Mouse (Mus musculus) forebrain, embryonic 12.5 days (tissue): Measurements from ENCODE around the gene D430041D05Rik. TPM values are rescaled to one million over a fixed set of nuclear protein-coding genes. Genes with fewer than 3 reads are reported as not detected.
A peak's percentile ranks its signal among the peaks of the same experiment; 100 is the strongest.

Experiments
- ATAC-seq: fragments of 200-750 bp; cut with Nextera tagmentation; 2 replicates; pipeline ENCODE4 v1.8.0; 2017; ENCODE audit warnings: moderate TSS enrichment; ENCODE audit not compliant: low FRiP score
- H3K27ac ChIP-seq: fragments of 300-500 bp; sonication (generic); 2 replicates; pipeline ENCODE4 v1.5.1; 2016; ENCODE audit warnings: mild to moderate bottlenecking
- H3K27me3 ChIP-seq: fragments of 300-500 bp; sonication (generic); 2 replicates; pipeline ENCODE4 v1.6.1; 2016; ENCODE audit warnings: mild to moderate bottlenecking
- H3K36me3 ChIP-seq: fragments of 300-500 bp; sonication (generic); replicated peaks from 2 replicates; pipeline ENCODE4 v1.6.1; 2016; ENCODE audit warnings: mild to moderate bottlenecking
- H3K4me1 ChIP-seq: fragments of 300-500 bp; sonication (generic); 2 replicates; pipeline ENCODE4 v1.6.1; 2016
- H3K4me2 ChIP-seq: fragments of 300-500 bp; sonication (generic); 2 replicates; pipeline ENCODE4 v1.6.1; 2016; ENCODE audit warnings: mild to moderate bottlenecking, moderate library complexity
- H3K4me3 ChIP-seq: fragments of 300-500 bp; sonication (generic); replicated peaks from 2 replicates; pipeline ENCODE4 v1.5.1; 2016; ENCODE audit warnings: mild to moderate bottlenecking
- H3K9ac ChIP-seq: fragments of 300-500 bp; sonication (generic); 2 replicates; pipeline ENCODE4 v1.6.1; 2016; ENCODE audit warnings: mild to moderate bottlenecking
- H3K9me3 ChIP-seq: fragments of 300-500 bp; sonication (generic); 2 replicates; pipeline ENCODE4 v1.6.1; 2016
- WGBS: fragments of 180-500 bp; shearing (Covaris S2); methylation state at CpG from one replicate; pipeline ENCODE4 v1.1.7; 2016; 5-methylcytosine and 5-hydroxymethylcytosine counted together
- microRNA counts: library from miRNA; unstranded; fragments of <30 nt; microRNA quantifications from one replicate; lab custom pipeline; 2017
- microRNA-seq: library from miRNA; unstranded; fragments of <30 nt; microRNA quantifications from one replicate; pipeline ENCODE4, GENCODE M21; 2017
- polyA plus RNA-seq: library from polyadenylated mRNA; unstranded; fragments of >200 nt; fragmentation: Nextera tagmentation; extraction: Ambion mirVana; gene quantifications from 2 replicates; pipeline ENCODE4 v1.2.1, GENCODE M21; 2016

Gene D430041D05Rik
- polyA plus RNA-seq, 1 experiment from 2014 or later = 4.5 TPM

DNA sequence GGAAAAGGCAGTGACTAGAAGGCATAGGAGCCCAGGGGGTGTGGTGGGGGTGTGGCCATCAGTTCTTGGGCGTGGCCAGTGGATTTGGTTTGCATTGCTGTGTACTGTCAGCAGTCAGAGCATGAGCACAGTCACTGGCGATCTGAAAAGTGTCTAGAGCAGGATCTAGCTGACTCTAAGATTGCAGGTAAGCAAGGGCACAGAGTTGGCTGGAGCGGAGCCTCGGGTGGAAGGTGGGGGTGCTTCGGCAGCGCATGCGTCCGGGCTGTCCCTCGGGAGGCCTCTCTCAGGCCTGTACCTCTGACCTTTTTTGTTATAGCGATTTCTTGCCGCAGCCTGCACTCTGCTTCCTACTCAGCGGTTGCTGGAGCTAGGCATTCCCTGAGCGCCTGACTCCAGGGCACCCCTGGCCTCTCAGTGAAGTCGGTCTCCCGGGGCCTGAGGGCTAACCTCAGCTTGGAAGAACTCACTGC is 315.0 kb downstream of the D430041D05Rik start, which contains the start of gene Cd59a:
Gene Cd59a, plus strand, starts transcription at position 61 of the 473 bp plus-strand sequence.
- WGBS = 5% methylated on average over 15 of the region's 15 CpGs
- peaks cover 14% of the 10 kb centered on the region for H3K4me1 ChIP-seq
- H3K27me3 ChIP-seq = no peaks in the 10 kb centered on the region
- H3K4me2 ChIP-seq = peak within 1 kb of the TSS; percentile 62
- peak within 1 kb of the TSS; percentile 43; the same call in 1 of the 2 replicates for H3K9ac ChIP-seq
- H3K9me3 ChIP-seq = no peaks in the 10 kb centered on the region
- ATAC-seq = peak; percentile 88
- H3K4me3 ChIP-seq = peak within 1 kb of the TSS; percentile 43
- peak within 1 kb of the TSS; percentile 62; the same call in 1 of the 2 replicates for H3K27ac ChIP-seq
- H3K36me3 ChIP-seq = no peaks in the 10 kb centered on the region

DNA sequence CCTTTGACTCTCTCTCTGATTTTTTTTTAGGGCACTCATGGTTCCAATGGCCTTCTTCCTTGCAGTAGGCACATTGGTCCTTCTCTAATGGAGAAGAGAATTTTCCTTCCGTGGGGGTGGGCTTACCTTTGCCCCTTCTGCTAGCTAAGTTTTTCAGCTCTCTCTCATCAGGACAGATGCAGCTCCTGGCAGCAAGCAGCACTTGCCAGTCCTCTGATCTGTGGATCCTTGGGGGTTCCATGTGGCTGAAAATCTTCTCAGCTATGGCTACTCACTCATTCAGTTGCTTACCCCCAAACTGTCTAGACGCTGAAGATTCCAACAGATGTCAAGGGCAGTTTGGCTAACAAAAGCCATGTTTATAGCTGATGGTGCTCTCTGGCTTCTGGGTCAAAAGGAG is 317.5 kb downstream of the D430041D05Rik start:
- WGBS = 75% methylated on average over 2 of the region's 2 CpGs
- H3K4me2 ChIP-seq = no peak overlapping the region
- no peaks in the 10 kb centered on the region for H3K27me3 ChIP-seq
- no peak overlapping the region for H3K9ac ChIP-seq
- H3K36me3 ChIP-seq = no peaks in the 10 kb centered on the region
- H3K9me3 ChIP-seq = no peaks in the 10 kb centered on the region
- no peak for ATAC-seq
- H3K4me3 ChIP-seq = no peak overlapping the region
- H3K4me1 ChIP-seq = peaks cover 14% of the 10 kb centered on the region
- H3K27ac ChIP-seq = no peak overlapping the region

MicroRNAs within 50 kb of the gene (microRNA counts, 519-probe panel; counts per million panel counts)
- not detected for microRNA mmu-miR-1902 (lab: Ali Mortazavi, UCI)

Small RNA genes lying within 50 kb of the gene (microRNA-seq; reads per million reads assigned to microRNA genes)
- not detected for gene Mir1902

Other genes with a start within 250 kb of the D430041D05Rik start
- 9.0 and 9.1 TPM in 2 replicates for gene Hipk3, start 83.4 kb upstream of the D430041D05Rik start, polyA plus RNA-seq
- gene Cstf3, start 179.5 kb upstream of the D430041D05Rik start, polyA plus RNA-seq = 114 and 117 TPM in 2 replicates